Mouse (Mus musculus) embryo, embryonic 10 days (tissue): ENCODE measurements around the gene Kdm1b.

Source experiments
- DNase-seq: peaks from one replicate; pipeline ENCODE4 v3.0.0-alpha.2; 2015; ENCODE audit warnings: low spot score

The Kdm1b gene

DNA sequence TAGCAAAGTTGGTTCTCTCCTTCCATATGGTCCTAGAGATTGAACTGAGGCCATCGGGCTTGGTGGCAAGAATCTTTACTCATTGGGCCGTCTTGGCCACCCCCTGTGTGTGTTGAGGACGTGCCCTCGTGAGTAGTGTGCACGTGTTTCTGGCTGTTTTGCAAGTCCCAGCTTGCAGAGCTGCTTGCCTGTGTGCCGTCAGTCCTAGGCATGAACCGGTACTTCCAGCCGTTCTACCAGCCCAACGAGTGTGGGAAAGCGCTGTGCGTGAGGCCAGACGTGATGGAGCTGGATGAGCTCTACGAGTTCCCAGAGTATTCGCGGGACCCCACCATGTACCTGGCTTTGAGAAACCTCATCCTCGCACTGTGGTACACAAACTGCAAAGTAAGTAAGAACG, 19.5 kb downstream of the Kdm1b start:
- DNase-seq, result no peak

DNA sequence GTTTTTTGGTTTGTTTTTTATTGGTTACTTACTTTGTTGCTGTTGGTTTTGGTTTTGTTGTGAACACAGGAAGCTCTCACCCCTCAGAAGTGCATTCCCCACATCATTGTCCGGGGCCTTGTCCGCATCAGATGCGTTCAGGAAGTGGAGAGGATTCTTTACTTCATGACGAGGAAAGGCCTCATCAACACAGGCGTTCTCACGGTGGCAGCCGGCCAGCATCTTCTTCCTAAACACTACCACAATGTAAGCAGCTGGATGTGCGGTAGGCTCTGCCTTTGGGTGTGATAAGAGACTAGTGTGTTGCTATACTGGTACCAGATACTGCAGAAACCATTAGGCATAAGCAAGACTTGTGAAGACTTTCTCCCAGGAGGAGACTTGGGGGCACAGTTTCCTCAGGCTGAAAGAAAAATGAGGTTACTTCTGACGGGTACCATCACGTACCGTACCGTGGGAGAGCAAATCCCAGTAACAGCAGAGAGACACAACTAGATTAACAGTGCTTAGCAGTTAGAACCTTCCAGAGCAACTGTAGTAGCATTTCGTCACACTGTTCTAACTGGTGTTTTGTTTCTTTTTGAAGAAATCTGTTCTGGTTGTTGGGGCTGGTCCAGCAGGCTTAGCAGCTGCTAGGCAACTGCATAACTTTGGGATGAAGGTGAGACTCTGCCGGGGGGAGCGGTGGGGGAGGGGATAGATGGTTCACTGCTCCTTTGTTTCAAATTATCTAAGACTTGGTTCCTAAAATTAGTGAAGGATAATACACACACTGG, 20.9 kb downstream of the Kdm1b start:
- DNase-seq, result no peak

DNA sequence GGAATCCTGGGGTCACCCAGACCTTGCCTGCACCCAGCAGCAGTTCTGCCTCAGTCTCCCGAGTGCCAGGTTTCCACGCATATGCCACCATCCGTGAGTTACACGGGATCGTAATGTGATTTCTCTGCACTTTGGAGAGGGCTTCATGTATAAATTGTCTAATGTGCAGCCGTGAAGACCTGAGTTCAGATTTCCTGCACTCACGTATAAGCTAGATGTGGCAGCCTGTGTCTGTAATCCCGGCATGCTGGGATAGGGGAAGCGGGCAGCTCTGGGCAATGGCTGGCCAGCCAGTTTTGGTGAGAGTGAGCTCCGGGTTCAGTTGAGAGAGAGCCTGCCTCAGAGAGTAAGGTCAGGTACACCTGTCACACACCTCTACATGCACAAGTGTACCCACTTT, 23.2 kb downstream of the Kdm1b start:
- DNase-seq, result no peak

DNA sequence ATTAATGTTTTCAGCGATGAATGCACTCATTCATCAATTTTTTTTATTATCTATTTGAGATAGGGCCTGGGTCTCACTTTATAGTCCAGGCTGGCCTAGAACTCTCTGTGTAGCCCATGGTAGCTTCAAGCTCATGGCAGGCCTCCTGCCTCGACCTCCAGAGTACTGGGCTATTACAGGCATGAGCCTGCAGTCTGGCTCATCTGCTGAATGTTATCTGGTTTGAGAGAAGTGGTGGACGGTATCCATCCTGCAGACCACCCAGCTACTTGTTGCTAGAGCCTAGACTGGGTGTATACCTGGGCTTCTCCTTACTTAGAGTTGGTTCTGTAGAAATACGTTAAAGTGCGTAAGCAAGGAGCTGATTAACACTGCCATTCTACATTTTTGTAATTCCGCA, 23.7 kb downstream of the Kdm1b start:
- DNase-seq, result no peak

DNA sequence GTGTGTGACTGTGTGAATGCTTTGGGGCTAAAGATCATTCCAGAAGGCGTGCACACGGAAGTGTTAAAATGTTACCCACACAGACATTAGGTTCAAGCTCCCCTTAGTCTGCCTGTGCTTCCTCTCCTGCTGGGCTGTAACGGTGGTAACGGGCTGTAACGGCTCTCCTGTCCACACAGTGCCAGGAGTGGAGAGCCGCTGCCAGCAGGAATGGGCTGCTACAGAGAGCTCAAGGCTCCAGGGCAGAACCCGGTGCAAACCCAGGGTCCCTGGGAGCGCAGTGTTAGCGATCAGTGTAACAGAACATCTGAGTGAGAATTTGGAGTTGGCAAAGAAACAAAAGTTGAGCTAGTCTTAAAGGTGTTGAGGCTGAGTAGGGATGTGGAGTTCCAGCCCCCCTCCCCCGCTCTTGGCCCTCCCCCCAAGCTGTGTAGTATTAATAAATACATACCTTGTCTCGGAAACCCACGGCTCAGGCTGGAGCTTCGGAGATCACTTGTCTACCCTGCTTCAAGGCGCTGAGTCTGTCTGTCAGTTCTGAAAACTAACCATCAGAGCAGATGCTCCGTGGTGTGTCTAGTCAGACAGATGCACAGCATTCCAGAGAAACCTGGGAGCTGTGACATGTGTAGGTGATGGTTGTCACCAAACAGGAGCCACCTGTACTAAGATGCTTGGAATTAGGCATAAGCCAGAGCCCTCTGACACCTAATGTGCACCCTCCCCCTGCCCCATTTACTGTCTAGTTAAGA, 27.2 kb downstream of the Kdm1b start:
- no peak for DNase-seq

DNA sequence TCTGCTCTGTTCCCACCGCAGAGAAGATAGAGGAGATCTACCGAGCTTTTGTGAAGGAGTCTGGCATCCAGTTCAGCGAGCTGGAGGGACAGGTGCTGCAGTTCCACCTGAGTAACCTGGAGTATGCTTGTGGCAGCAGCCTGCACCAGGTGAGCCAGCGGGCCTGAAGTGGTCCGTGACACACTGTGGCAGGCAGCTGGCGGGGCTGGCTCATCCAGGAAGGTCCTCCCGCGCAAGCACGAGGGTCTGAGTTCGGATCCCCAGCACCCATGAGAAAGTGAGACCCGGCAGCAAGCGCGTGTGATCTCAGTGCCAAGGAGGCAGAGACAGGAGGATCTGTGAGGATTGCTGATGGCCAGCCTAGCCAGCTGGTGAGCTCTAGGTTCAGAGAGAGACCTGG, 28.6 kb downstream of the Kdm1b start:
- no peak for DNase-seq

DNA sequence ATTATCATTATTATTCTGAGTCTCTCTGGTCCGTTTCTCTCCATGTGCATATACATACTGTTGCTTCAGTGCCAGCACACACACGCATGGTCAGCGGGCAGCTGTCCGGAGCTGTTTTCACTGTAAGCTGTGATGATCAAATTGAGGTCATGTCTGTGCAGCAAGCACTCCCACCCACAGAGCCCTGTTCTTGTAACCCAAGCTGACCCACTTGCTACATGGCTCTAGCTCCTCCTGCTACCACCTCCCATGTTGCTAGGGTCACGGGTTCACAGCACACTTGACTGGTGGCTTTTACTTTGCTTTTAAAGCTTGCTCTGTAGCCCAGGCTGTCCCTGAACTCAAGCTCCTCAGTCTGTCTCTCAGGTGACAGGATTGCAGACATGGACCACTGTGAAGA, 29.2 kb downstream of the Kdm1b start:
- no peak for DNase-seq

DNA sequence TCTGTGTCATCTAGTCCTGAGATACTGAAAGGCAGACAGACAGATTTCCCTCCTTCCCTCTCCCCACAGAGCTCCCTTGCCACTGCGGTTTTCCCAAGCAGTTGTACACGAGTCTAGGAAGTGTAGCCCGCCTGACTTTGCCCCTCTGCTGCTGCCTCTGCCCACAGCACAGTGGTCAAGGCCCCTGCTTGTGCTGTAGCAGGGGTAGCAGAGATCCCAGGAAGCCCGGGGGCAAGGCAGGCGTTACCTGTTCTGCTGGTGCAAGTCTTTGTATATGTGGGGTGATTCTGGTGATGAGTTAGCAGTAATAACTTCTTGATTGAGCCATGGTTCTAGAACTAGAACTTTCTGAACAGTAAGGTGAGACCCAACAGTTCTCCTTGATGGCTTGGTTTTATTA, 32.9 kb downstream of the Kdm1b start:
- DNase-seq, result no peak

DNA sequence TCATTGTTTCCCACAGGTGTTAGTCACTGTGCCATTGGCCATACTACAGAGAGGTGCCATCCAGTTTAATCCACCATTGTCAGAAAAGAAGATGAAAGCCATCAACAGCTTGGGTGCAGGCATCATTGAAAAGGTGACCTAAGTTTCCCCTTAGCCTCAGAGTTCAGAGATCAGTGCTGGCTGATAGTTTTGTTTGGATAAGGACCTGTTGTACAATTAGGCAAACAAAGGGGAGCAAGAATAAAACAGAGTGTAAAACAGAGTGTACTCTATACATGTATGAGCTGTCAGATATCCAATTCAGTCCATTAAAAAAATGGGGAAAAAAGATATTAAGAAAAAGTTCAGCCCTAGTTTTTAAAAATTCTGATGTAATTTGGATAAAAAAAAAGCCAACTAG, 34.1 kb downstream of the Kdm1b start:
- DNase-seq, result no peak

DNA sequence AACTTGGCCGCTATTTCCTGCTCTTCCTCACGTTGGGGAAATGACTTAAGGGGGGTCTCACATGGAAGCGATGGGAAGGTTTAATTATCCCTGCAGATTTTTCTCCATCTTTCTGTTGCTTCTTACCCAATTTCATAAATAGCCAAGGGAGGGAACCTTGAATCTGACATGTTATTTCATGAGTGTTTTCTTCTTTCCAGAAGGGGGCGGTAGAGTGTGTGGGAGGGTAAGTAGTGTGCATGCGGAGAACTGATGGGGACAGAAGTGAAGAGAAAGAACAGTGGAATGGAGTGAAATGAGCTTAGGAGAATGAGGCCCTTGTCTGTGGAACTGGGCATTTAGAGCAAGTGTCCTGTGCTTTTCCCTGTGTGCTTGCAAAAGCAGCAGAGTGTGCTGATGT, 35.5 kb downstream of the Kdm1b start:
- DNase-seq, result no peak

DNA sequence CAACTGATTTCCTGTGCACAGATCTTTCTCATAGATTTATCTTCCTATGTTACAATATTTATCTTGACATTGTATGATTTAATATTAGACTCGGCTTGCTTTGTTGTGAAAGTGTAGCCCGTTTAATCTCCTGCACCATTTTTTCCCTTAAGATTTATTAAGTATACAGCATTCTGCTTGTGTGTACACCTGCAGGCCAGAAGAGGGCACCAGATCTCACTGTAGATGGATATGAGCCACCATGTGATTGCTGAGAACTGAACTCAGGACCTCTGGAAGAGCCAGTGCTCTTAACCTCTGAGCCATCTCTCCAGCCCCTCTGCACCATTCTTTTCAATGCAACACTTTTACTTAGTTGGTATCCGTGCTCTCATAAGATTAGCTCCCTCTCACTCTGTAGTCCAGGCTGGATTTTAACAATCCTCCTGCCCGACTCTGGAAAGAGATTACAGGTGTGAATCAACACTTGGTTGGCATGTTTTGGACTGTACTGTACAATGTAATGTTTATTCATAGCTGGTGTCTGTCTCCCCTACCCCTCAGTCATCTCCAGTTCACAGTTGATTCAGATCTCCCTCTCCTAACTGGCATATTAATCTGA, 37.7 kb downstream of the Kdm1b start:
- no peak for DNase-seq

DNA sequence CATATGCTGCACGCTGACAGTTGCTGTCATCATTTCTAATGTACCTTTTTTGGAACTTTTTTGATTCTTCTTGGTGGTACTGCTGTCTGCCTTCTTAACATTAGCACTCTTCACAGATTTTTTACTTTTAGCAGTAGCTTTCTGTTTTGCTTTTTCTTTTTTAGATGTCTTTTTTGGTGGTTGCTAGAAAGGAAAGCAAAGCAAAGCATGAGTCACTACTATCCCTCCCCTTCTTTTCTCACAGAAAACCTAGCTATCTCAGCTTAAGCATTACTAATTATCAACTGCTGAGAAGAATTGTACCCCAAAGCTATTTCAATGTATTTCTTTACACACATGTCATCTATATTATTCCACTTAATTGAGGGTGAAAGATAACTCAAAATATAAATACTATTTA, 45.1 kb downstream of the Kdm1b start:
- no peak for DNase-seq

DNA sequence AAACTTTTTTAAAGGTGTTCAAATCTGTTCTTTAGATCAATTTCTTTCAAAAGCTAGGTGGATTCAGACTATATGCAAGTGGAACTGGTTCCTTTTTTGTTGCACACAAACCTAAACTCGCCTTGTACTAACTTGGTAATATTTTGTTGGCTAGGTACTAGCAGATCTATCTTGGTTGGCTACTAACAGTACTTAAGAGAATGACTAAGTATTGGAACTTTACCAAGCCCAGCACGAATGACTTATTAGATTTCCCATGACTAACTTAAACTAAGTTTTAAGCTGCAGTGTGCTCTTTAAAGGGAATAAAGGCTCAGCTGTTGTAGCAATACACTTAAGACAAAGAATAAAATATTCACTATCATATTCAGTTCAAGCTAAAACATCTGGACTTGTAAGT, 46.0 kb downstream of the Kdm1b start:
- no peak for DNase-seq

DNA sequence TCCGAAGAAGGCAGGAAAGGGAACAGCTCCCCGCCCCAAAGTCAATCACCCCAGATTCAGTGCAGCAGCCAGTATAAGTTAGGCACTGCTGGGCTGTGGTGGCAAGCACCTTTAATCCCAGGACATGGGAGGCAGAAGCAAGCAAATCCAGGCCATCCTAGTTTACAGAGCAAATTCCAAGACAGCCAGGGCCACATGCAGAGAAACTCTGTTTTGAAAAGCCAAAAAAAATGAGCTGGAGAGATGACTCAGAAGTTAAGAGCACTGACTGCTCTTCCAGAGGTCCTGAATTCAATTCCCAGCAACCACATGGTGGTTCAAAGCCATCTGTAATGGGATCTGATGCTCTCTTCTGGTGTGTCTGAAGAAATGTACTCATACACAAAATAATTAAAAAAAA, 50.5 kb downstream of the Kdm1b start:
- no peak for DNase-seq

DNA sequence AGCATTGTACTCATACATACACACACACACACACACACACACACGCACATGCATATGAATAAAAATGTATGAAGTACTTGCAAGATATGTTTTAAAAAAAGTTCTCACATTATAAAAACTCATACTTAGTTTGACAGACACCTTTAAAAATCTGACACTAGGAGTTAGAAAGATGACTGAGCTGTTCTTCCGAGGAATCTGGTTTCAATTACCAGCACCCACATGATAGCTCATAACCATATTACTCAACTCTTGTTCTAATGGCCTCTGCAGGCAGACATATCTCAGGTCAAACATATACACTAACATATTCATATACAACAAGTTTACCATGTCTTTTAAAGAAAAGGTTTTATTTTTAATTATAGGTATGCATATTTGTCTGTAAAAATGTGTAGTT, 53.3 kb downstream of the Kdm1b start:
- no peak for DNase-seq

DNA sequence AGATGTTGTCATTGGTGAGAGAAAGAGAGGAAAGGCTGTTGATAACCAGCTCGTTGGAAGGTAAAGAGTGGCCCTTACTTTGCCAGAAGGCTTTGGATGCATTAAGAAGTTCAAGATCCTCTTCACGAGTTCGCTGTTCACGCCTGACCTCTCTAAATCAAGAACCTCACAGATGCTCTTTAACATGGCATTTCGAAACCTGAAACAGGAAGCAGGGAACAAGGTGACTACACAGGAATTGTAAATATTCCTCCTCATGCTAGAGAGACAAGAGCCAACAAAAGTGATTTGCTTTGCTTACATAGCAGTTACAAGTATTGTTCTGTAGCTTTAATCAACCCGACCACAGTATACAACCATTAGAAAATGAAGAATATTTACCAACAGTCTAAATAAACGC, 56.0 kb downstream of the Kdm1b start:
- no peak for DNase-seq

DNA sequence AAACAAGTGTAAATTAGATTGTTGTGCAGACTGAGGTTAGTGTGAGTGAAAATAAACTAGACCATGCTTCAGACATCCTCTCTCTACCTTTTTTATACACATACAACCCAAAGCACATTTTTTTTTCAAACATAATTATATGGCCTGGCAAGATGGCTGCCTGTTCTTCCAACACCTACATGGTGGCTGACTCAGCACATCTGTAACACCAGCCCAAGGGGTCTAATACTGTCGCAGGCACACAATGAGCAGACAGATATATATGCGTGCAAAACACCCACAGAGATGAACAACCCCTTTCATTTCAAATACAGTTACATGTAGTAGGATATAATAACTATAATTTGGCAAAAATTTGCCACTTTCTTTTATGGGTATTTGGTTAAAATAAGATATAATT, 57.3 kb downstream of the Kdm1b start:
- no peak for DNase-seq

DNA sequence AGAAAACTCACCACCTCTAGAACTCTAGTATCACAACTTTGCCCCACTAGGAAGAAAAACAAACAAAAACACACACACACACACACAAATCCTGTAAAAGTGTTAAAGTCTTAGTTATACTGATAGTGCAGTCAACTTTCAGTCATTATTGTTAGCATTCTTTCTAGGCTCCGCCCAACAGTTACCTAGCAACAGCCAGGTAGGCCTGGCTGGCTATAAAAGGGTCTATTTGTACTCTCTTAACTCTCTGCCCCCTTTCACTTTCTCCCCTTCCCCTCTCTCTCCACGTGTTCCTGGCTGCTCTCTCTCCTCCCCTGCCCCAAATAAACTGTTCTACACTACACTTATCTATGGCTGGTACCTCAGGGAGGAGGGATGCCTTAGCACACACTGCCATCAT, 60.8 kb downstream of the Kdm1b start:
- no peak for DNase-seq

DNA sequence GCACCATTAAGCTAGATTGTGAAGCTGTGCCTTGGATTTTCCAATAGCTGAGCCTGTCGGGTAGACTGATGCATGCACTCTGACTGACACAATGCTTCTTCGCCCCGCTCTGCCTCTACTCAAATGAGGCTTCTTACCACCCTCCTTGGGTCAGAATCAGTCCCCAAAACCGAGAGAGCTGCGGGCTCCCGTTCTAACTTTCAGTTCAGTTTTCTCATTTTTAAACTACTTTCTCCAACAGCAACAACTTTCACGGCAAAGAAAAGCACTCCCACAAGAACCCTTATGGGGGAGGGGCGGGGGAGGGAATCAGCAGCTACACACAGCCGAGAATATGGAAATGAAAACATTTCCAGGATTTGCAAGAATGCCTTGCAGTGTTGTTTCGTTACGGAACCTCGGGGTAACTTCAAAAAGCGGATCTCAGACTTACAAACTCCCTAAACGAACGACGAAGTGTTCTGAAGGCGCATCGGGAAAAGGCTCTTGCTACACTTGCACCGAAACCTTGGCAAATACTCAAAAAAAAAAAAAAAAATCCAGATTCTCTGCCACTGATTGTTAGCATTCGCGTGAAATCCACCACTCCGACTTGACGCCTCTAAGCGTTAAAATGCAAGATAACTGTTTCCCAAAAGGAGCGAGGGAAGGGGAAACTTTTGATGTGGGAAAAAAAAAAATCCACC, 61.7 kb downstream of the Kdm1b start:
- peak; percentile 63 for DNase-seq

DNA sequence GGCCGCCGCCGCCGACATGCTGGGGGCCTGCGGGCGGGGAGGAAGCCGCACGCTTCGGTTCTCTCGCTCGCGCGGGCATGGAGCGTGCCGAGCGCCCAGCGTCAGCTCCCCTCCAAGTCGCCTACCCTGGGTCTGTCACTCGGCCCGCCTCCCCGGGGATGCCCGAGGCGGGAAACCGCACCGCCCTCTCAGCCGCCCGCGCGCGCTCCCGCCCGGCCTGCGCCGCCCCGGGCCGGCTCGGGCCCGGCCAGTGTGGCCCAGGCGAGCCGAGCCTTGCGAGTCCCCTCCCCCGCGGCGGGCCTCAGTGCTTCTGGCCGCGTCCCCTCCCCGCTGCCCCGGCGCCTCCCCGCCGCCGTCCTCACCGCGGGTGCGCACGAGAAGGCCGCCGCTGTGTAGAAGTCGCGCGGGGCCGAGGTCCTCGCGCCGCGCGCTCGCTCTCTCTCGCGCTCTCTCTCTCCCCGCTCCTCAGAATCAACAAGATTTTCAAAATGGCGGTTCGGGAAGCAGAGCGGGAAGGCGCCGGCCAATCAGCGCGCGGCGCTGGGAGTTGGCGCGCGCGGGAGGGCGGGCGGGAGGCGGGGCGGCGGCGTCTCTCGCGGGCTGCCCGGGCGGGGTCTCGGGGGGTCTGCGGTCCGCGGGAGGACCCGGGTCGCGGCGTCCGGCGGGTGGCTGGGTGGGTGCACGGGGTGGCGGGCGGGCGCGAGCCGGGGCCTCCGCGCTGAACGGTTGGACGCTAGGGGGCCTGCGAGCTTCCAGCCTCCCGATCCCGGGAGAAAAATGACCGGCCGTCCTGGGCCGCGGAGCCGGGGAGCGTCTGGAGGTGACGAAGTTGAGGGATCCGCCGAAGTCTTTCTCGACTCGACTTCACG, 62.6 kb downstream of the Kdm1b start, which contains the start of gene Dek:
Gene Dek, minus strand, starts transcription at position 491 of the 869 bp plus-strand sequence.
- peak; percentile 91 for DNase-seq

DNA sequence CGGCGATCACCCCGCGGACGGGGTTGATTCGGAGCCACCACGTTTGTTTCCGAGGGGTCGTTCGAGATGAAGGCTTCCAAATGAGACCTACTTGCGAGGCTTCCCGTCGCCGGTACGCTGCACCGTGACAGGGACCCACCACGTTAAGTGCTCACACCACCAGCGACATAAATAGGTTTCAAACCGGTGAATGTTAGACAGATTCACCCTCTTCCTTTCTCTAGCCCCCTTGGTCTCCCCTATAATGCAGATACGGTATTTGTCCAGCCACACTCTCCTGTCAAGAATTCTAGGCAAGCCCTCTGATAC, 63.2 kb downstream of the Kdm1b start:
- no peak for DNase-seq

DNA sequence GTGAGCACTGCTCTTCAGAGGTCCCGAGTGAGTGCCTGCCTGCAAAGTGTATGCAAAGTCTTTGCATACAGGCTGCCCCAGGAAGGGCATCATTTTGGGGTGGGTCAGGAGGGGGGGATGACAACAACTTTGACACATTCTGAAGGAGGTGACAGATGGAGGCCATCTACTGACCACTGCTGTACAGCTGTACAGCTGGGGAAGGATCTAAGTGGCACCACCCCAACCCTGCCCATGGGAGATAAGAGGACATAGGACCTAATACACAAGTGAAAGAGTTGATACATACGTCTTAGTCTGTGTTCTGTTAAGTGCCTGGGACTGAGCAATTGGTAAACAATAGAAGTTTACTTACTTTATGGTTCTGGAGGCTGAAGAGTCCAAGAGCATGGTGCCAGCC, 65.9 kb downstream of the Kdm1b start:
- no peak for DNase-seq
